Mouse (Mus musculus) mouse embryonic stem cell (cell line): ENCODE results near the gene Egfl6.

Source experiments
- in situ Hi-C, 2 experiments: fragments of 300-500 bp; cut with MboI; formaldehyde crosslinking; loops; 1 replicate in 1 of 2; 3 replicates in 1 of 2; pipeline ENCODE4 v1.14.3; 2019 to 2020; ENCODE audit warnings: low sequenced_read_pairs in 2 of 2, low pct_unique_long_range_greater_than_20kb in 1 of 2, mixed read lengths in 1 of 2; ENCODE audit not compliant: unreplicated experiment in 1 of 2

Egfl6 gene

DNA sequence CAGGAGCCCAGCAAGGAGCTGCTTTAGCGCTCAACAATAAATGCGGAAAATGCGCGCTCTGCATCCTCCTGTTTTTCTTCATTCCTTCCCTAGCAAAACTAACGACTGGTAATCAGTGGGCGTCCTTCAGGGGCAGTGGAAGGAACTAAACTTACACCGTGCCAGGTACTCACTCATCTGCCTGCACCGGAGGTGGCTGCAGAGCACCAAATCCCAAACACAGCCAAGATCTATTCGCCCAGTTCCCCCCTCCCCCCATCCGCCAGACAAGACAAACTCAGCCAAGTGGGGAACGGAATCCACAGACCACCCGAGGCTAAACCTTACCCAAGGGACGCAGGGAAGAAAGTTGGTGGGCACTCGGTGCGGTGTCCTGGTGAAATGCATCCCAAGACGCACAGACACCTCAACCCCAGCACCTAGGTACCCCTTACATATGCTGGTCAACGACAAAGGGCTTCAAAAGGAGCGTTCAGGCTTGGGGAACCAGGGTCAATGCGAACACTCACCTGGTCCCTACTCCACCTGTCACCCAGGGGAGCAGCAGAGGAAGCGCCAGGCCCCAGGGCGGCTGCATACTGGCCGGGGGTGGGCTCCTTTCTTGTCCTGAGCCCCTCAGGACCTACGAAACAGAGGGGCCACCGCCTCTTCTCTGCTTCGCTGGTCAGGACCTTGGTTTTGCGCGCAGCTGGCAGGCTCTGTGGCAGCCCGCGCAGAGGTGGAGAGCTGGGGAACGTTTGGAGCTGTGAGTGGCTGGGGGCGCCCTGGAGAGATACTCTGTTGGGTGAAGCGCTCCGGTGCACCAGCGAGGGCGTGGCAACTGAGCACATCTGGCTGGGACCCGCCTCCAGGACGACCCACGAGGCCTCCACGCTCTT, at the start of gene Egfl6:
Gene Egfl6, minus strand, starts transcription at position 774 of the 878 bp plus-strand sequence.
- in situ Hi-C loops: no loop called here

DNA sequence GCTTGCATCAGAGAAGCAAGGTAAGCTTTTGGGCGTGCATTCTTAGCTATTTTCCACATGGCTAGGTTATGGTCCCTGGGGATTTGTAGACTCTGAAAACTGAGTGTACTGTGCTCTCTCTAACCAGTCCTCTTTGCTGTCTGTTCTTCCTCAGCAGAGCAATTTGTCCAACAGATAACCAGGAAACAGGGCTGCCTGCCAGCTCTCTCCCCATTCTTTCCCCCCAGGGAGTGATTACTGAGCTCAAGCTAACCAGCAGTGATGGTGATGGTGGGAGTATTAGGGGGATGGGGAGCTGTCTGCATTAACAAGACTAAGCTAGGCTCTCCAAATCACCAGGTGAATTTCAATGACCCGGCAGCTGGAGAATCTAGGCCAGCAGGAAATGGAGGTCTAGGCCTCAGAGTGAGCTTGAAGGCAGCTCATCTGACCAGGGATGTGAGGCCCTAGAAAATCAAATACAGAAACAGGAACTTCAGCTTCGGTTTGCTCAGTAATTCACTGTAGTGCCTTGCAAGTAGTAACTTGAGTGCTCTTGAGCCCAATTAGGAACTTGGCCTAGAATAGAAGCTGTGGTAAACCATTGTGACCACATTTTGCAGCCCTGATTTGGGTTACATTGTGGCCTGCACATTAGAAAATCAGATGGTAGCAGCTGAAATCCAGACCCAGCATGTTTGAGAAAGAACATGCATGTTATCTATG, 41.5 kb upstream of the Egfl6 start:
- in situ Hi-C loops: no loop called here

DNA sequence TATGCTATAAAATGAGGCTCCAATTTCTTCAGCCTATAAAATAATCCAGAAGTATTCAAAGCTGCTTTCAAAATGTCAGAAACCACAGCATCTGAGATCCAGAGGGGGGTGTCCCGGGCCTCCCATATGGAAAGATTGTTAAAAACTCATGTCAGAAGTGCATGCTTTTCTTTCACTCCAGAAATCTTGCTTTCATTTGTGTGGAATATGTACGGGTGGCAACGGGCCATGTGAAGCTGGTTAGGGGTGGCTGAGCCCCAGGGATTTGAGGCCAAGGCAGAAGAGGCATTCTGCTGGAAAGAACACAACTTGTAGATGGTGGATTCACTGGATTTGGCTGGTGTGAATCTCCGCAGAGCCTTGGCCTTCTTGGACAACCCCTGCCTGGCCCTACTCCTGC, 40.7 kb upstream of the Egfl6 start:
- in situ Hi-C loops: no loop called here

DNA sequence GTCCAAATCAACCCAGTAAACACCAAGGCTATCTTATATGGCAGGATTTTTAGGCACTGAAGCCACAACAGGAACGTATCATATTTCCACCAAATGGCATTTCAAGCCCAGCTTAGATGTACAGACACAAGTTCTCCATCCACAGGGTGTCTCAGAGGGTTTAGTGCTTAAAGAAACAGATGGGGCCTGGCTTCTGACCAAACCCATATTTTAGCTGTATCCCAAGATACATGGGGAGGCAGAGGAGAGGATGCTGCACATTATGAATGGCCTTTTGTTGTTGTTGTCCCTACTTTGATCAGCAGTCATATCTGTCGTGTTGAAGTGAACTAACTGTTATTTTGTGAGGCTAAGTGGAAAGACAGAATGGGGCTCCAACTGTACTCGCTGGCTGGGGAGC, 37.7 kb upstream of the Egfl6 start:
- in situ Hi-C loops: no loop called here

DNA sequence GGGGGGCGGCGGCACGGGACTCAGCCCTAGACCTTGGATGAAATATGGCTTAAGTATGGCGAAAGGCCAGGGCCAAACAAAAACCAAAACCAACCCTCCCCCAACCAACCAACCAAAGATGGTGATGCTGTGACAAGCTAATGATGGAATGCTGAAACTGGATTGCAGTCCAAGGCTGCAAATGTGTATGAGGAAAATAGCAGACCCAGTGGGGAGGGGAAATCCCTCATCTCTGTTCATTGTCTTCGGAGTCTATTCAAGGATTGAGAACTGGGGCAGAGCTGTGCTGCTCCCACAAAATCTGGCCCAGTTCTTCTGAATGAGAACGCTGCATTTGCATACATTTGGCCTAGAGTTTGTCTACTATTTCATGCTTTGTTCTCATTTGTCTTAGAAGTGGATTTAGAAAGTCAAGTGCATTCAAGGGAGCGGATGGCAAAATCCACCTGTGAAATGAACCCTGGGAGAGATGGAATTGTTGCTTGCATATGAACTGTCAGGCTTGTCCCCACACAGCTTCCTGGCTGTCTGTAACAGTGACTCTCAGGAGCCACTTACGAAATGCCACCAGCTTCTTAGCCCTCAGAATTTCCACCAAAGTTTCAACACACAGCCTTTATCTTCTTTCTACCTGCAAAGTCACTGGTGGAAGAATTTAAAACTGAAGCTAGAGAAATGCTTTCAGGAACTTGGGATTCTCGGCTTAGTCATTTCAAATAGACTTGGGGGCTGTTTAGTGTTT, 36.2 kb upstream of the Egfl6 start:
- in situ Hi-C loops: no loop called here

DNA sequence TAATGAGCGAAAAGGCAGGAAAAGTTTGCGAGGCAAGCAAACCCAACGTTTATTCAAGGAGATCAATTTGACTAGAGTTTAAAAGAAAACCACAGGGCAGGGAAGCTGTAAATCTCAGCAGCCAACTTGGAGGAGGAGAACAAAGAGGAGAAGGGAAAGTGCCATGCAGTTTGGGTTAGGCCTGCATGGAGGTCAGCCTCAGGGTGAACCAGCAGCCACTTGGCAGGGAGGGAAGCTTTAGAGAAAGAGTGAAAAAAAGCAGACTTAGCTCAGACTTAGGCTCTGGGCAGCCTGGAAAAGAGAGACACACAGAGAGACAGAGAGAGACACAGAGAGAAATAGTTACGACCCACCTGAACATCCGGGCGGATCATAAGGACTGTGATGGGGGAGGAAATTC, 35.4 kb upstream of the Egfl6 start:
- in situ Hi-C loops: no loop called here

DNA sequence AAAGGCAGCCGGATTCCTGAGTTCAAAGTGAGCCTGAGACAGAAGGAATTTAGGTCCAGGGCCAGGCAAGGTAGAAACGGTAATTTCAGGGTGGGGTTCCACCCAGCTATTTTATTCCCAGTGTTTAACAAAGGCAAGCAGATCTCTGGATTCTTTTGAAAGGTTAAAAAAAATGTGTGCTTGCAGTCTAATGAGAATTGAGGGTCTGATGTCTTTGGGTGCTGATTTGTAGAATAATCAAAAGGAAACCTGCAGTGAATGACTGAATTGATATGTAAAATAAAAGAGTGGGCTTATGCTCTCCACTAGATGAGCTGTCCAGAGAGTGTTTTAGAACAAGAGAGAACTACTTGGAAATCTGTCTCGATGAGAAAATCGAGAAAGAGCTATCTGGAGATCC, 33.6 kb upstream of the Egfl6 start:
- in situ Hi-C loops: no loop called here

DNA sequence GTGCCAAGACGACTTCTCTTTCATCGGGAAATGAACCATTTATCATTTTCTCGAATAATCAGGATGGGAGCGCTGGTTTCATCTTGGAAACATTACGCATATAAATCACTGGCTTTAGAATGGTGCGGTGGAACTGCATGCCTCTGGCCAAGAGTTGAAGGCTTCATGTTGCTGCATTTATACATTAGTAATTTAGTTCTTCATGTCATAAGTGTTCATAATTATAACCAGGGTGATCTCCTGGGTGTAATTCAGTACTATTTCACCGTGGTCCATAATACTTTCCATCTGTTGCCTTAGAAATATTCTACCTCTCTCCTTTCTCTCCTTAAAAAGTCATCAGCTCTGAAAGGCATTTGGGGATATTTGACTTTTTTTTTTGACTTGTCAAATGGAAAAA, 29.7 kb upstream of the Egfl6 start:
- in situ Hi-C loops: no loop called here

DNA sequence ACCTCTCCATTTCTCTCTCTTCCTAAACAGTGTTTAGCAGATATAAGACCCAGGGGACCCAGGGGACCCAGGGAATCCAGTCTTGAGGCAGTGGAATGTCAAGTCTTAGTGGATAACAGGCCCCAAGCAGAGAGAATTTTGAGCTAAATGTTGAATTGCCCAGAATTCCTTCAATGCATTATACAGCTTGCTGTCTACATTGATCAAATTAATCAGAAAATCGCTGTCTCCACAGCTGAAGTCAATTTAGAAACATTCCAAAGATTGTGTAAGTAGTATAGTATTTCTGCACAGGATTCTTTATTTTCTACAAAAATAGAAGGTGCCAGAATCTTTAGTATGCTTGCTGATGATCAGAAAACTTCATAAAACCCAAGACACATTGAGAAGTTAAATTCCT, 9.4 kb downstream of the Egfl6 start:
- in situ Hi-C loops: no loop called here

DNA sequence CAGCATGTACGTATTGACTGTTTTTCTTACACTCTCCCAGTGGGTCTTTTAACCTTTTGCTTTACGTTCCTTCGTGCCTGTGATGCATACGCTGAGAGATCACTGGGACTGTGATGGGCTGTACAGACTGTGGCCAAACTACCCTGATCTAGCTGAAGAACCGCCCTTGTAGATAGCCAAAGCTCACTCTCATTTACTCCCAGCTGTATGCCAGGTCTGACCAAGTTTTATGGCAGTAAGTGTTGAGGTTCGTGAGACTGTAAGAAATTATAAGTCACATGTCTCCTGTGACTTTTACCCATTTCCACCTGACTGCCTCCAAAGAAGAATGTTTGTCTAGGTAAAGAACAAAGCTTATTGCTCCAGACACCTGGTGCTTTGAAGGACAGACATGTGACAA, 19.5 kb downstream of the Egfl6 start:
- in situ Hi-C loops: no loop called here

DNA sequence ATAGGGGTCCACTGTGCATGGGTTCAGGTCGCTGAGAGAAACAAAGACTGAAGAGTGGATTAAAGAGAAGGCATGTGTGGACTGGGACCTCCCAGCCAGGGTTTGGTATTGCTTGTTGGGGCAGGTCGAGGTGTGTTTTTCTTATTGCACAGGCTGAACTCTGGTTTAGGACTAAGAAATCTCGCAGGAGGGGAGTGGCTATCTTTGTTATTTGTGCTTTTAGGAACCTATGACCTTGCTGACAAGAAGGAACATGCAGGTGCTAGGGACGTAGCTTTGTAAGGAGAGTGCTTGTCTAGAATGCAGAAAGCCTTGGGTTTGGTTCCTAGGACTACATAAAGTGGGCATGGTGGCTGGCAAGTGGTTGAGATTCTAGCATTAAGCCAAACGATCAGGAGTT, 20.1 kb downstream of the Egfl6 start:
- in situ Hi-C loops: no loop called here

DNA sequence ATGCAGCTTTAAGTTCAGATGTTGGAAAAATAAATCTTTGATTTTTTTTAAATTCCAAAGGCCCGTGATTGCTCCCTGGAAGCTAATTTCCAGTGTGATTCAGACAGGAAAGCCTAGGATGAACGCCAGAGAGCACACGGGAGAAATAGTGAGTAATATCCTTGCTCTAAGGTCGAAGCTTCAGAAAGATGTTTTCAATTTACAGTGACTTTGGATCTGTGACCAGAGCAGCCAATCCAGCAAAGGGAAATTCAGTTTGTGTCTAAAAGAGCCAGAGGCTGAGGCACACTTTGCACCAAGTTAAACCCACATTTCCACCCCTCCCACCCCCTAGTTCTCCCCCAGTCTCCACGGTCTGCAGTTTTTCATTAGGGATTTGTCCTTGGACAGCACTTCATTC, 20.6 kb downstream of the Egfl6 start:
- in situ Hi-C loops: no loop called here

DNA sequence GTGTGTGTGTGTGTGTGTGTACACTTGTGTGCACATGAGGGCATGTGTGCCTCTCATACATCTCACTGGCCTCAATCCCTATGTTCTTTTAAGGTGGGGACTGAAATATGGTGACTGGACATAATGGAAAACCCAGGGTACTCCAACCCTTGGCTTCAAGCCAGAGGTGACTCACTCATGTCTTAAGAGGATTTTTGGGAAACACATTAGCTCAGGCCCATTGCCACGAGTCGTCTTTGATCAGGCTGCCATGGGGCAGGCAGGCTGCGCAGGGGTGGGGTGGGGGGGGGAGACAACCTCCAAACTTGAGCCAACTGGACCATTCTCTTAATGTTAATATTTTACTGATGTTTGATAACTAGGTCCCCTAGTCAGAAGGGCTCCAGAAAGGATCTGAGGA, 26.2 kb downstream of the Egfl6 start:
- in situ Hi-C loops: no loop called here

DNA sequence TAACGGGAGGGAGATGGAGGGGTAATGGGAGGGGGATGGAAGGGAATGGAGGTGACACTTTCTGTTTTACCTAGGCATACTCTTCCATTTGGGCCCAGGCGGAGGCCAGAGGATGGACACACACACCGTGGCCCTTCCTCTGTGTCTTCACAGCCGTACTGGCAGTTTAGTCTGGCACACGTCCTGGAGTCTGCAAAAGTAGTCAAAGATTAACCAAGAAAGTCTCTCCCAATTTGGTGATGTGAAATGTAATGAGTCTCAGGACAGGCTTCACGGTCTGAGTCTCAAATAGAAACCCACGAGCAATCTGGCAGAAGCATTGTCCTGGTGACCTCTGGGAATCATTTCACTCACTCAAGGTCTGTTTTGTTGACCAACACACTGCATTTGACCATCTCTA, 33.2 kb downstream of the Egfl6 start:
- in situ Hi-C loops: no loop called here

DNA sequence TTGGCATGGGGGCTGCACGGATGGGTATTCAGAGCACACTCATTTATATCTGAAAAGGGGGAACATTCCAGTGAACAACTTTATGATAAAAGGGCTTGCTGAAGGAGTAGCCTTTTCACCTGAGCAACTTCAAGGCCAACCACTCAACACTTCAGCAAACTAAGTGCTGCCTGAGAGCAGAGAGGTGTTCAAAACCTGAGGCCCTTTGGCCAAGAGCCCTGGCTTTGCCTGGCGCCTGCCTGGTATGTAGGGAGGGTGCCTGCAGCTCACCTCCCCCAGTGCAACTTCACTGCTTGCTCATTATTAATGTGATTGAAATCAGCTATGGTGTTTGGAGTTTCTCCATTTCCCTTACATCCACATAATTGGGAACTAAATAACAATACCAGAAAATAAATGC, 39.0 kb downstream of the Egfl6 start:
- in situ Hi-C loops: loop anchor here in 1 of 2 experiments (25.0 kb wide), 2 partner anchors 516 to 691 kb away; no protein-coding TSS in a partner anchor

DNA sequence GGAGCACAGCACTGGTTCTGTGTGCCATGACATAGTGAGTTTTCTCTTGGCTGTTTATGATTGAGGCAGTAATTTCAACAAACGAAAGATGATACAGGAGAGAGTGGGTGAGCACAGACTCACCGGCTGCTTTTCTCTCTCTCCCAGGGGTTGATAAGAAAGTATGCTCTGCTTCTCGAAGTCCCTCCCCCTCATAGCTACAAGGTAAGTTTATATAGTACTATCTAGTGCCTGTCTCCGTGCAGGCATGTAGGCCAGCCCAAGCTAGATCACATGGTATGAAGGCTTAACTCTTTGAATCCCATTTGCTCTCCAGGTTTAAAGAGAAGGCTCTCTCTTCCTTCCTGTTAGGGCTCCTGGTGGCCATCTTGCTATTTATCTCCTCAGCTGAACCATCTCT, 50.4 kb downstream of the Egfl6 start:
- in situ Hi-C loops: loop anchor here (10.0 to 25.0 kb wide), 3 partner anchors 120 to 702 kb away; no protein-coding TSS in a partner anchor

DNA sequence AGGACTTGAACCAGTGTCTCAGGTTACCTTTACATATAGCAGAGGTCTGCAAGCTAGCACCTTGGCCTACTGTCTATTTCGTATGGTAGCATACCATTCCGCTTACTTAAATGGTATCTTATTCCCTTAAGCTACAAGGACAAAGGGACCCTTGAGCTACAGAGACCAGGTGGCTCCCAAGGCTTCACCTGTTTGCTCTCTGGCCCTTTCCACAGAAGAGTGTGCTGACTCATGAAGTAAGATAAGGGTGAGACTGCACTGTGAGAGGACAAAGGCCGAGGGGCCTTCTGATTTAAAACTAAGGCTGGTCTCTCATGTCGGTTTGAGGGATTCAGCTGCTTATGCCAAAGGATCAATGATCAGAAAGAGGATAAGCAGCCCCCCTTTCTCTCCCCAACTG, 52.1 kb downstream of the Egfl6 start:
- in situ Hi-C loops: loop anchor here (10.0 to 25.0 kb wide), 3 partner anchors 121 to 704 kb away; no protein-coding TSS in a partner anchor

DNA sequence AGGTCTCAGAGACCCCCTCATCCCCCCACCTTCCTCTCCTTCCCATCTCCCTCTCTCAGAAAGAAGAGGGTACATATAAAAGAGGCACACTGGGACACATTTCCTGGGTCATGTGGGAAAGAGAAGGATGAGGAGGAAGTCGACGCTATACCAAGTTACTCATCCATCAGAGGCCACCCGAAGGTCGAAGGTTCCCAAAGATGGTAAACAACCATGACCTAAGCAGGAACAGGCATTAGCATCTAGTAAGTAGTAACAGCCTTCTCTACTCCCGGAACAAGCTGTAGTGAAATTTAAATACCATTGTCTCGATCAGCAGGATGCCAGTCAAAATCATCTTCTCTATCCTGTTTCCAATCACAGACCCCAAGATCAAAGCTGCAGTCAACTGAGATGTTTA, 53.8 kb downstream of the Egfl6 start:
- in situ Hi-C loops: loop anchor here (10.0 to 25.0 kb wide), 3 partner anchors 123 to 706 kb away; no protein-coding TSS in a partner anchor

DNA sequence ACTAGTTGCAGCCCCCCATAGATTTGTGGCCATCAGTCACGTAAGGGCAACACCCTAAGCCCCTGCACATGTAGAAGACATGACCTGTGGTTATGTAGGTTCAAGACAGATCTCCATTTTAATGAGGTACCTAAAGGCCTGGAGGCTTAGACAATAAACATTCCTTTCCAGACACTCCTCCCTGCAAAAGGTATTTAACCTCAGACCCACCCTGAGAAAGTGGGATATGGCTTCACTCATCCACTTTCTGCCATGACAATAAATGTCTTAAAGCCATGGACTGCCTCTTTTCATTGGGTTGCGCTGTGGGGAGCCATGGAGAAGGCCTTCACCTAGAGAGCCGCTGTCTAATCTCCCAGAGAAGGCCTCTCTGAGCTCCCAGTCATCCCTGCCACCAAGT, 57.4 kb downstream of the Egfl6 start:
- in situ Hi-C loops: loop anchor here in 1 of 2 experiments (25.0 kb wide), 2 partner anchors 534 to 709 kb away; no protein-coding TSS in a partner anchor
